Mouse (Mus musculus) cerebellum, postnatal 10 days (tissue): ENCODE results near the gene Fgf8.

Experiments
- DNase-seq, 2 experiments: peaks; one replicate each; pipeline ENCODE4 v3.0.0; 2021; ENCODE audit warnings: mixed read lengths in 2 of 2

Gene Fgf8

DNA sequence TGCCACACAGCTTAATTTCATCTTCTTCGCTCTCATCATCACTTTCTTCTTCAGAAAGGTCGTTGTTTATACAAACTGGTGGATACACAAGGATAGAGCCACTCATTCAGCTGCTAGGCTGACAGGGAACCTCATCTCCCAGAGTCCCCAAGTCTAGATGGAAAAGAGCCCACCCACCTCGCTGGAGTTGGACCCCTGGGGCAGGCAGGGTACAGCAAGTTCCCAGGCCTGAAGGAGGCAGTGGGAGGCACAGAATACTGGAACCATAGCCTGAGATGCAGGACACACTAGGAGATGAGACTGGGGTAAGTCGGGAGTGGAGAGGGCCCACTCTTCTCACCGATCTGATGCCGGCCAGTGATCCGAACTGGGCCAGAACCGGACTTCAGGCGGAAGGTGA is 5.5 kb upstream of the Fgf8 start:
- peak; percentile 33 to 39 for DNase-seq

DNA sequence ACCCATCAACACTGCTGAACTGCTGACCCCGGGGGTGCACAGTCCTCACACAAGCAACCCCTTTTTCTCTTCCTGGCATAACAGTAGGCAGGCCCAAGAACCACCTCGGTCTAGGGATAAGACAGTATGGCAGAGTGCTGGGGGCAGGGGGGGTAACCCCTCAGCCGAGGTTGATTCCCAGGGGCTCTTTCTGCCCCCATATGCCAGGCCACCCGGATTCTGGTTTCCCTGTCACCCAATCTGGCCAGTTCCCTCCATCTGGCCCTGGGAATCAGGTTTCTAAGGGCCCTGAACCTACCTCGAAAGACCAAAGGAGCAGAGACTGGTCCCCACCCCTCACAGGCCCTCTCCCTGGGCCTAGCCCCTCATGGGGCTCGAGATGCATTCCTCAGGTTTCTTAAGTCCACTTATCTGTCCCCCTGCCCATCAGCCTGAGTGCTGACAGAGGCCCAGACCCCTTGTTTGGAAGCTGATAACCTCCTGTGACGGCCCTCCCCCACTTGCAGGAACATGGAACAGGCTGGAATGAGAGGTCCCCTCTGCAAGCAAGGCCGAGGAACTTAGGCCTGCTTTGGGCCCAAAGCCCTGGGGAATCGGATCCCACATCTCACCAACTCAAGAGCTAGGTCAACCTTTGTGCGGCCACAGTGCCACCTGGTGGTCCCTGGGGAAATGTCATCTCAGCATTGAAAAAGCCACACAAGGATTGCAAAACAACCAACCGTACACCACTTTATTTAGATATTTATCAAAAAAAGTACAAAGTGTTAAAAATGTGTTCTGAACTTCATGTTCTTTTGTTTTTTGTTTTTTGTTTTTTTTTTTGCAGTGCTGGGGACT is 4.5 kb upstream of the Fgf8 start:
- DNase-seq = peak; percentile 91 to 94

DNA sequence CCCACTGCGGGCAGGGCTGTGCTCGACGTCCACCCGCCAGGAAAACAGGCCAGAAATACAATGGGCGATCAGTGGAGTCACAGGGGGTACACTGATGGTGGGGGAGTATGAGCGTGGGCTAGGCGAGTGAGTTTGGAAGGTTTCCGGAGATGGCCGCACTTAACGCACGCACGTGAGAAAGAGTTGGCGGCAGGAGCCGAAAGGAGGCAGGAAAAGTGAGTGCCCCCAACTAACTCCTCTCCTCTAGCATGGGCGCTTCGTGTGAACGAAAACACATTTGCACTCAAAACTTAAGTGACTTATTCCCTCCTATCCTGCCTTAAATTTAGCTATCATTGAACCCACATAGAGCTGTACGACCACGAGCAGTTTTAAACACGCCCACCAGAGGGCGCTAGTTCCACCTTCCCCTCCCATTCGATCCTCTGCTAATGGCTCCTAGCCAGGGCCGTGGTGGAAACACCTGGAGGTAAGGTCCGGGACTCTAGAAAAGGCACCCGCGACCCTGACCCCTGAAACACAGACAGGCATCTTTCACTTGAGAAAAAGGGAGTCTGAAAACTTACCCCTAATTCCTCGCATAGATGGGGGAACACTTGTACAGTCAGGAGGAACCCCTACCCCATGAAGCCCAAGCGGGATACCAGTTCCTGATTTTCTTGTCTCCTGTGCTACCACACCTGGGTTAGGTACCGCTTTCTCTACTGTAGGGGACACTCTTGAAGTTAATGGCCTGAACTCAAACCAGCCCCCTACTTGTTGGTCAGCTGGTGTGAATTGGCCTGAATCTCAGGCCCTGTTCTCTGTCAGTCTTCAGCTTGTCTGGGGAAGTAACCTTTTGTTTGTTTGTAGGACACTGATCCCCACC is 3.7 kb upstream of the Fgf8 start:
- peak; percentile 88 to 89 for DNase-seq

DNA sequence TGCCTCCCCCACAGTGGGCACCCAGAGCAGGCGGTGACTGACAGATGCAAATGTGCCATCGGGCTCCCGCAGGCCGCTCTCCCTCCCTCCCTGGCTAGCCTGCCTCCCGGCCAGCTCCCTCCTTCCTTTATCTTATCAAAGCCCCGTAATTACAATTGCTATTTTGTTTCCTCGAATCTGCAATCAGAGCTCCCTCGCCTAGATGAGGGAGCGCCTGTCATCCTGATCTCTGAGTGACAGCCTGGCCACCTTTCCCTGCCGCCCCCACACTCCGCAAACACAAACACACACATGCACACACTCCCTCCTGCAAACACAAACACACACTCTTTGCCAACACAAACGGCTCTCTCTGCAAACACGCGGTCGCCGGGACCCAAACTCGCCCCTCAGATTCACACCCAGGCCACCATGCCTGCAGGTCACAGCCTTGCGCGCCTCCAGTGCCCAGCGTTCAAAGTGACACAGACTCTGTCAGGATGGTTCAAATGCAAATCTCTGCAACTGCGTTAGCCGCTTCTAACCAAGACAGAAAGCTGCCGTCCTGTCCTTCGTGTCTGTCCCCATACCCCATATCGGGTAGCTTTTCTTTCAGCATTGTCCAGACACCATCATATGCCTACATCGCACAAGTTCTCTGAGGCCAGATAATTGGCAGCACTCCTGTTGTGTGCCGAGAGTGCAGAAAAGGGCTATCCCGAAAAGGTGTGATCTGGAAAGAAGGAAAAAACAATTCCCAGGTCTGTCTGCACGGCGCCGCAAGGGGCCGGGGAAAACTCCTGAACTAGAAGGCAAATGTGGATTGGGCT is 2.8 kb upstream of the Fgf8 start:
- DNase-seq = no peak

DNA sequence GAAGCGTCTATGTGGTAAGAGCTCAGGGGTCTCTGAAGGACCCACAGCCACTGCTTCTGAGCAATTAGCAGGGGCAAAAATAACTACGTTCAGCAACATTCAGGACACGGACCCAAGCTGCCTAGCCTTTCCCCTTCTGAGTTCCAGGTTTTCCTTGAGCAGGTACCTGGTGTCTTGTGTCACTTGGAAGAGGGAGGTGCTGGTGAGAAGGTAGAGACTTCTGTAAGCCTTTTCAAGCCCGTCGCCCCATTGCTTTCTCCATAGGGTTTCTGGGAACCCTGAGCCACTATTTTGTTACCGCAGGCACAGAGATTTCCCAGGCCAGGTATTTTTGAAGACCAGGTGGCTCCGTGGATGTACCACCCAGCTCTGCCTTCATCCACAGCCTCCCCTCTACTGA is 904 bp upstream of the Fgf8 start:
- DNase-seq = no peak

DNA sequence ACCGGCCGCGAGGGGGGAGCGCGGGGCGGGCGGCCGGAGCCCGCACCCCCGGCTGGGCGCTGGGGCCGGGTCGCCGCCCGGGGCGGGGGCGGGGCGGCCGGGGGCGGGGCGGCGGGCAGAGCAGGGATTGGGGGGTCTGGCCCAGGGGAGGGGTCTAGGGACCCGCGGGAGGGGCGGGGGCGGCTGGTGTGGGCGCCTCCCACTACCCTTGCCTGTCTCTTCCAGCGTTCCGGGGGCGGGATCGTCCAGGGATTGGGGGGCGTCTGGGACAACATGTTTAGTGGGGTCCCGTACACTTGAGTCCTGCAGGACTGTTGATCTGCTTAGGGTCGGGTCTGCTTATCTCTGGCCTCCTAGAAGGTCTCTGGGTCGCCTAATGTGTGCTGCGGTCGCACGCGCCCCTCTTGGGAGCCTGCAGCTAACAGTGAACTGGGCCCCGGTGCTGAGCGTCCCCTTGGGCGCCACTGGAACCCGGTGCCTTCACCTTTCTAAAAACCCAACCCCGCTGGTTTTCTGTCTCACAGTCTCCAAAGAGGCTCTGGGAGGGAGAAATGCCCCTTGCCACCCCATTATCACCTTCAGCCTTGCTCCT is 365 bp upstream of the Fgf8 start:
- DNase-seq = peak in 1 of 2 experiments; percentile 36

DNA sequence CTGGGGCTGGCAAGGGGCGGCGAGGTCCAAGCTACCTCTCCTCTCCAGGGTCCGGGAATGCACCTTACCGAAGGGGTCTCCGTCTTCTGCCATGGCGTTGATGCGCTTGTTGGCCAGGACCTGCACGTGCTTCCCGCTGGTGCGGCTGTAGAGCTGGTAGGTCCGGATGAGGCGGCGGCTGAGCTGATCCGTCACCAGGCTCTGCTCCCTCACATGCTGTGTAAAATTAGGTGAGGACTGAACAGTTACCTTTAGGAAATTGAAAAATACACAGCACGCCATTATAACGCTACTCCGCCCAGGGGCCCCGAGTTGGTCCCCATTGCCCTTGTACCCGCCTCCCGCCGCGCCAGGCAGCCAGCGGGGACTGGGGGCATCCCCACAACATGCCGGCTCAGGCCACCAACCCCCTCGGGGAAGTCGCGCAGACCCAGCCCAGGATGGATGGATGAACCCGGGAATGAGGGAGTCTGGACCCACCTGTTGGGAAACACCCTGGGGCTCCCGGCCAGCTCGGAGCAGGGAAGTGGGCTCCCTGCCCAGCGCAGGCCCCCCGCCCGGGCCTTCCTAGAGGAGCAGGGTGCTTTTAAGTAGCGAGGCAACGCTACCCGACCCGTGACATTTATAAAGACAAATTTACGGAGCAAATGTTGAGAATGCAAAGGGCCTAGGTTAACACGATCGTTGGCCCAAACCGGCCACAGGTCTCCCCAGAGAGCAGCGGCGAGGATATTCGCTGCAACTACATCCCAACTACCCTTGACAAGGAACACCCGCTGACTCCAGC is 1.1 kb downstream of the Fgf8 start:
- DNase-seq = peak; percentile 28 to 38

DNA sequence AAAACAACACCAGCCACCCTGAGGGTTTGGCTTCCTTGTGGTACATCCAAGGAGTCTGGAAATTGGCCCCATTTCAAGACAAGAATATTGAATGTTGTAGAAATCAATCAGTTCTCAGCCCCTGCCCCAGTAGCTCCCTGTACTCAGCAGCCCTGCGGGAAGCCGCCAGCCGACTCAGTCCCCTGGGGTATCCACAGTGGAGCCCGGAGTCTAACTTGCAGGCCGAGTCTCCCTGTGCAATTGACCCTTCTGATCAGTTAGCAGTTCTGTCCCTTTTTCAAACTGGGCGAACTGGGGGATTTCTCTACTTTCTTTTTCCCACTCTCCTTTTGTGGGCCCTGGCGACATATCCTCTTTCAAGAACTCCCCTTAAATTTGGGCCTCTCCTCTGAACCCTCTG is 1.9 kb downstream of the Fgf8 start:
- no peak for DNase-seq

DNA sequence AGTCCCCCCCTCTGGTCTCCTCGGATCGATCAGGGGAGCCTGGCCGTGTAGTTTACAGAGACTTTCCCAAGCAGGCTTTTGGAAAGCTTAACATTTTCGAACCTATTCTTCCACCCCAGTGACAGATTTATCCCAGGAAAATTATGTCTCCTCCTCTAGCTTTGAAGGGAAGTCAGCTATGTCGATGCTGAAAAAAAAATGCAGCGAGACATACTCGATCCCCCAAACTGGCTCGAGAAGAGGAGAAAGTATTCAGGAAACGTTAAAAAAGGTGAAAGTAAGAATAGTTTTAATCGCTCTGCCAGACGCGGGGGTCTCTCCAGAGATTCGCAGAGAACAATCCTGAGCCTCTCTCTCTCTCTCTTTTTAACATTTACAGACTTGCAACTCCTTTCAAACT is 2.5 kb downstream of the Fgf8 start:
- no peak for DNase-seq

DNA sequence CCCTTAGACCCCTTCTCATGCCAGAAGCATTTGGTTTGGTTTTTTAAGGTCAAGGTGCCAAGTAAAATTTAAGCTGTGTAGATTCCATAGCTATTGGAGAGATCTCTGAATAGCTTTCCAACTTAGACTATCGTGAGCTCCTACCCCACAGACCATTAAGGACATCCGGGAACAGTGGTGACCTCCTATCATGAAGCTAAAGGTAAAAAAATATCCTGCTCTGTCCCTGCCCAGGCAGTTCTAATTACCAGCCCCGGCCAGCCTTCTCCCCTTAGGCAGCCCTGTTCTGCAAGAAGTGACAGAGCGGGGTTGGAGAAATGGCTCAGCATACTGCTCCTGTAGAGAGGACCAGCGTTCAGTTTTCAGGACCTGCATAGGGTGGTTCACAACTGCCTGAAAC is 4.2 kb downstream of the Fgf8 start:
- no peak for DNase-seq

DNA sequence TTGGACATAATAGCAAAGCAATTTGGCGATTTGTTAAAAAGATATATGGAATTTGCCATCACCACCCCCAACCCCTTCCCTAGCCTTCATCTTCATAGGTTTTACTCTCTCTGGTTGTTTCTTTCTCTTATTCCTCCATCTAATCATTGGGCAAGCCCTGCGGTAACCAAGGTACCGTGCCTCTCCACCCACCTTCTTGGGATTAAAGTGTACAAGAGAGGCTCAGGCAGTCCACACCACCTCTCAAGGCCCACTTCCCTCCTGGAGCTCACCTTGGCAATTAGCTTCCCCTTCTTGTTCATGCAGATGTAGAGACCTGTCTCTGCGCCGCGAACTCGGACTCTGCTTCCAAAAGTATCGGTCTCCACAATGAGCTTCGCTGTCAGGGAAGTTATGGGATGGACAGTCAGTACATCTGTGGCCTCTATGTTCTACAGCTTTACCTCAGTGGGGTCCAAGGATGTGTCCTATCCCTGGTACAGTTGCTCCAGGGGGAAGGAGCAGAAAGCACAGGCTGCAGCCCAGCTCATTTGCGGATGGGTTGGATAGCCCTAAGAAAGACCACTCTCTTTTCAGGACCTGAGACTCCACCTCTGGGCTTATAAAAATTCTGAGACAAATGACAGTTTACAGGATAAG is 4.8 kb downstream of the Fgf8 start:
- DNase-seq = no peak

DNA sequence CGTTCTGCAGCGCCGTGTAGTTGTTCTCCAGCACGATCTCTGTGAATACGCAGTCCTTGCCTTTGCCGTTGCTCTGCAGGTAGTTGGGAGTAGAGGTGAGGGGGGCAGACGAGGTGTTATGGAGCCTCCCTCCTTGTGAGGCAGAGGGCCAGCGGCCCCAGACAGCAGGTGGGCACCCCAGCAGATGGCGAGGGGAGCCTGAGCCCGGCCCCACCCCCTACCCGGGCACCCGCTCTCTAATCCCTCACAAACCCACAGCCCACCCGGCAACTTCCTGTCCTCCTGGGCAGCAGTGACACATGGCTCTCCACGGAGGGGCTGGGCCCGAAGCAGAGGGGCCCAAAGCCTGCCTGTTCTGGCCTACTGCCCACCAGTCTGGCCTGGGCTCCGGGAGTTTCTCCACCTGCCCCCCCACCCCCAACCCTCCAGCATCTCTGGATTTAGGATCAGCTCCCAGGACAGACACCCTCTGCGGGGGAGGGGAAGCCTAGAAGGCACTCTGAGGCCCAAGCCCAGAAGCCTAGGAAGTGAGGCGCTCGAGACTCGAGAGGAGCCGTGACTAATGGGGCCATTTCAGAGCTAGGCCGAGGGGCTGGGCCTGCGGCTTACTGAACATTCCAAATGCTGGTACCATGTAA is 5.4 kb downstream of the Fgf8 start:
- peak; percentile 65 to 78 for DNase-seq

DNA sequence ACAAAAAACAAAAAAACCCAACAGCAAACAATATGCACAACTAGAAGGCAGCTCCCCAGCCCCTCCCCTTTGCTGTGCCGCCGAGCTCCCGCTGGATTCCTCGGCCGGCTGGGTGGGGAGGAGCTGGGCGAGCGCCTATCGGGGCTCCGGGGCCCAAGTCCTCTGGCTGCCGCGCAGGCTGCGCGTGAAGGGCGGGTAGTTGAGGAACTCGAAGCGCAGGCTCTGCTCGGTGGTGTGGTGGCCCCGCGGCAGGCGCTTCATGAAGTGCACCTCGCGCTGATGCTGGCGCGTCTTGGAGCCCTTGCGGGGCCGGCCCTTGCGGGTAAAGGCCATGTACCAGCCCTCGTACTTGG is 5.9 kb downstream of the Fgf8 start:
- DNase-seq = peak in 1 of 2 experiments; percentile 72

DNA sequence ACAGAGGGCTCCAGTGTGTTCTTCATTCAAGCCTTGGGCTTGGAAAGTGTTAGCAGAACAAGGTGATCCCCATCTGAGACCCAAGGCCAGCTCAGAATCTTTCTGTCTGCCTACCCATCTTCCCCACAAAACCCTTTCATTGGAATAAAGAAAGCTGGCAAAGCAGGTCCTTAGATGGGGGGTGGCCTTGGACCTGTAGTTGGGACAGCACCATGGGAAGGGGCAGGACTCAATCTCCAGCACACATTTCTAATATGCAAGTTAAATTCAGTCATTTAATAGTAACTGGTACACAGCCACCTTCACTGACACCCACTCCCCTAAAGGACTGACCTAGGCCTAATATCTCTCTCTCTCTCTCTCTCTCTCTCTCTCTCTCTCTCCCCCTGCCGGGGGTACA is 6.5 kb downstream of the Fgf8 start:
- DNase-seq = no peak

DNA sequence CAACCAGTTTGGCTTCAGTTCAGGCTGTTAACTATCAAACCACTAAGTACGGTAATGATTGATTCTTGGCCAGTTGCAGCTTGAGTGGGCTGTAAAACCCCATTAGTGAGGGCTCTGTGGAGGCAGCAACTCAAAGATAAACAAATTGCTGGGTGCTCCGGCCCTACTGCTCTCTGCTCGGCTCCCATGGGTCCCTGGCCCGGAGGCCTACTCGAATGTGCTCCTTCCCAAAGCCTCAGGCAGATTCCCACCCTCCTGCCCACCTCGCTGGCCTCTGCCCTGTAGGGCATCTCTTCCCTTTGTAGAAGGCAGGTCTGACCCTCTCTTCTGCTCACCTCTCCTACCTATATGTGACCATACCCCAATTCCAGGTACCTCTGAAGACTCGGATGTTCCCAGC is 8.0 kb downstream of the Fgf8 start:
- no peak for DNase-seq

DNA sequence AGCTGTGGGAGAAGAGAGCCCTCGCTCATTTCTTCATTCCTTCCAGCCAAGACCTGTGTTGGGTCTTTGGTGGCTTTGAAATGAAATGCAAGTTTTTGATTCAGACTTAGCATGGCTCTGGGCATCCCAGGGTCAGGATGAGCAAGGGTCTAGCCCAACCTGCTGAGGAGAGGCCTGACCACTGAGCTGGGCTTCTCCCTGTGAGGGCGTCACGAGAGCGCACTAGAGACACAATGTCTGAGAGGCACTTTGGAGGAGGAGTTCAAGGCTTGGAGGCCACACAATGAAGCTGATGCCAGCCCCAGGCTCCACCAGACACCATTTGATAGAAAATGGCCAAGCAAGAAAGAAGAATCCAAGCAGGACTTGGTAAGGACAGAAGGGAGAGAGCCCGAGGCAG is 8.5 kb downstream of the Fgf8 start:
- no peak for DNase-seq

DNA sequence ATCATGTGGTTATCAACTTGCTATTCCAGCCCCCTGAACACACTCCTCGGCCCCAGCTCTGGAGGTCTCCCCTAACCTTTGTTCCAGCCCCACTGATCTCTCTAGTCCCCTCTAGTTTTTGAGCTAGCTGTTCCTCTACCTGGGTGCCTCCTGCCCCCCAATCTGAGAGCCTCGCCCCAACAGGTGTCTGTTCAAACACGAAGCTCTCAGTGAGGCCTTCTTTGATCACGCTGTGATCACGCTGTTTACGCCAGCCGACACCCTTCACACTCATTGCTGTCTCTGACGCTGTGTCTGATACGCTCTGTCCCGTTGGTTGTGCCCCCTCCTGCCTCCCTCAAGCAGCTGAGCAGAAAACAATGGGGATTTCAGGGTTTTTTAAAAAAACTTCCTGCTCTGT is 9.2 kb downstream of the Fgf8 start:
- DNase-seq = no peak

DNA sequence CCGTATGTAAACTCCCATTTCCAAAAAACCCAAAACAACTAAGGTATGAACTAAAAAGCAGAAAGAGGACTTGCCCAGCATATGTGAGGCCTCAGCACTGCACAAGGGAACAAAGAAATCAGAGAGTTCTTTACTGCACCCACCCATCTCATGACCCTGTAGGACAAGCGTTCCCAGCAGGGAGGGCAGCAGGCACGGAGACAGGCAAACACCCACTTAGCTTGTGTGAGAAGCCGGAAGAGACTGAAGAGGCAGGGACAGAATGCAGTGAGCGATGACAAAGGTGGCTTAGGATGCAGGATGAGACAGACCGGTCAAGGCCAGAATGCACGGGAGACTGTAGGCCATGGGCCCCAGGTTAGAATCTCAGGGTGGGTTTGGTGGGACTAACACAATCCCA is 11.1 kb downstream of the Fgf8 start:
- no peak for DNase-seq

DNA sequence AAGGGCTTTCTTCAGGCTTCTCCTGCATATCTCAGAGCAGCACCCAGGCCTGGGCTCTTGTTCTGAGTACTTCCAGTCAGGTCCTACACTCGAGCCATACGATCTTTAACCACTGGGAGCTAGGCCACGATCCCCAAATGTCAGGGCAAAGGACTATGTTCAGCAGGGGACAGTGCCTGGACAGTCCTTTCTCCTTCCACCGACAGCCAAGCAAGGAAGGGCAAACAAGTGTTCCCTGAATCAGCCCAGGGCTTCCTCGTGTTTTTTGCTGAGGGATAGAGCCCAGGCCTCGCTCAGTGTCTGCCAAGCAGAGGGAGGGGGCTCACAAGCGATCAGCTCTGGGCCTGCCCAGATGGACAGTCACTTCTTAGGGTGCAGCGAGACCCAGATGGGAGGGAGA is 12.7 kb downstream of the Fgf8 start:
- DNase-seq = peak; percentile 32 to 60

DNA sequence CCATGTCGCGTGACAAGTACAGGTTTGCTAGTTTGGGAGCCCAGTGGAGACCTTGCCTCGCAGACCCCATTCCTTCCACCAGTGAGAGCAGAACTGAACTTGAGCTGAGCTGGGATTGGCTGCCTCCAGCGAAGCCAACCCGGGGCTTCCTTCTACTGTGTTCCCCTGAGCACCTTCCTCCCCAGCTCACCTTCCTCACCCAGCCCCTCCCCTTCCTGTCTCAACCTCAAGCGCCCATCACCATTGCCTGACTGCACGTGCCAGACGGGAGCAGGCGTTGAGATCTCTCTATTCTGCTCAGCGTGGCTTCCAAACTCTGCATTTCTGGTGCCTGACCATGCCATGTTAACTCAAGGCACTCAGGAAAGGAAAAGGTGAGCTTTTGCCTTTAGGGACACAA is 15.5 kb downstream of the Fgf8 start:
- no peak for DNase-seq

DNA sequence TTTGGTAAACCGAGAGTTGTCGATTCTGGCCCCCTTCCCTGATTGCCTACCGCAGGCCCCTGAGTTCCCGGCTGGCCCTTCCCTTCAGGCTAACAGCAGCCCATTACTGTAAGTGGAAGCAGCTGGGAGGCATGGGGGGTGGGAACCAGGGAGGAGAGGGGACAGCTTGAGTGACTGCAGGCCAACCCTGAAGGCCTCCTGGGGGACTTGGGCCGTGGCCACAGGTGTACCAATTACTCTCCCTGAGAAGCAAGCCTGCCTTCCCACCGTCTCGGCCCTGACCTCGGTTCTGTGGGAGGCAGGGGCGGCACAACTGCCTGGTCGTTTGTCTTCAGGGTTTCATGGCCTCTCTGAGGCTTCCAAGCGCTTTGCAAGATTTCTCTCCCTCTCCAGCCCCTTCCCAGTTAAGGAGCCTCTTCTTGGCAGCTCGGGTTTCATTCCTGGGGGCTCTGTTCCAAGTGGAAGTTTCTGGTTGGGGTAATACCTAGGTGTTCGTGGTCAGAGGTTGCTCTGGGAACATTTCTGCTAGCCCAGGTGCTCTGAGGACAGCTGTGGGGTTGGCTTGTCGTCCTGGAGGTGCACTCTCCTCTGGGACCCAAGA is 16.9 kb downstream of the Fgf8 start:
- peak; percentile 39 to 56 for DNase-seq
